Mouse (Mus musculus): ENCODE data around the gene Ifnar1. TPM values are rescaled to one million over a fixed set of nuclear protein-coding genes. Genes with fewer than 3 reads are reported as not detected.

The Ifnar1 gene
- total RNA-seq, 2 experiments from 2014 or later = 36.6 to 42.0 TPM

DNA sequence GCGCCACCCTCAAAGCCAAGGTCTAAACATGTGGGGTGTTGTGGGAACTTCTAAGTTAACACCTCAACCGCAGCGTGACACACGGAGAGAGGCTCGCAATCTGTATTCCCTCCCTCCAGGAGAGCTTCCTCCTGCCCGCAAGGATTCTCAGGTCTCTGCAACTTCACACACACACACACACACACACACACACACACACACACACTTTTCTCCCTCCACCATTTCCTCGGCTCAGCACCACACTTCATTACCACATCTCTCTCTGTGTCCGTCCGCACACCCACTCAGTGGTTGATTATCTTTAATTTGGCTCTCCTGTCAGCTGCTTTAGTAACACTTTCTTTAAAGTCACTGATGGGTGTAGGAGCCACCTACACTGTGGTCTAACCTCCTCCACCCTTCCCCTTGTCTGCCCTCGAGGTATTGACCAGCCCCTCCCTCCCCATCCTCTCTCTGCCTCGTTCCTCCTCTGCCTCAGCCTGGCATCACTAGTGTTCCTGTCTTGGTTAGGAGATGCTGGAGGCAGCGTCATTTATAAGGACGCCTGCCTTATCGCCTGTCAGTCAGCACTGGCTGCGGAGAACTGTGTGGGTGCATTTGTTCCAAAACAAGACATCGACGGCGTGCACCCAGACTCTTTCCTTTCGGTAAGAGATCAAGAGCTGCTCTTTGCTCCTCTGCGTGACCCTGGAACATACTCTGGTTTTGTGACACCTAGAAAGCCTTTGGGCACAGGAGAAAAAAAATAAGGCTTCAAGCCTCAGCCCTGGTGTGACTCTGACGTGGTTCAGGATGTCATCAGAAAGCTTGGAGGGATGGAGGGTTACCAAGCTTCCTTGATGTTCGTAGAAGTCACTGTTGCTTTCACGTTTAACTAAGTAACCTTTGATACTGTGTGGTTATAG, 48.3 kb downstream of the Ifnar1 start:
- no peak for DNase-seq
- intact Hi-C loops (cut with DNase I) = no loop called here

DNA sequence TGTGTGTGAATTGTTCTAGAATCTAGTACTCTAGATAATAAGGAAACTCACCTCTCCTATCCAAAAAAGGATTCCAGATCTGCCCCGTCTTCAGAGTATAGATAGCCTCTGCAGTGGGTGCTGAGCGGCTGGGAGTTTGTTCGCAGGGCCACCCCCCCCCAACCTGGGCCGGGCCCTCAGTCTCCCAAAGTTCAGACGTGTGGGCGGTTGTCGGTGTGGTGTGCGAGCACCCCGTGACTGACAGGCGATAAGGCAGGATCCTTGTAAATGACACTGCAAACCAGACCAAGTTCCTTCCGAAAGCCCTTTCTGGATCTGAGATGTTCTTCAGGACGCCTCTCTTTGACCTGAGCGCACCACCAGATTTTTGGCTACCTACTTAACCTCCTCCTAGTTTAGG, 49.4 kb downstream of the Ifnar1 start:
- intact Hi-C loops (cut with DNase I) = no loop called here
- DNase-seq = peak; percentile 63 to 64

- intact Hi-C loops (cut with DNase I) = no loop called here
- DNase-seq = no peak
Measured at GRCm38 (mm10) chr16:91534888-91535287, 49.9 kb downstream of the Ifnar1 start.

DNA sequence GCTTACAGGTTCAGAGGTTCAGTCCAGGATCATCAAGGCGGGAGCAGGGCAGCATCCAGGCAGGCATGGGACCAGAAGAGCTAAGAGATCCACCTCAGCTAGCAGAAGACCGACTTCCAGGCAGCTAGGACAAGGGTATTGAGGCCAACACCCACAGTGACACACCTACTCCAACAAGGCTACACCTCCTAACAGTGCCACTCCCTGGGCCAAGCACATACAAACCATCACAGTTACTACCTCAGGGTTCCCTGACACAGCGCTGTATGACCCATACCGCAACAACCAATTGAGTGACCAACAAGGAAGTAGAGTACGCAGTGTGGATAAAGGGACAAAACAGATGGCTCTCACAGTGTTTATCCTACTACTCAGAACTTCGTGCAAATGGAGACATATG, 51.3 kb downstream of the Ifnar1 start:
- DNase-seq = no peak
- intact Hi-C loops (cut with DNase I) = no loop called here

DNA sequence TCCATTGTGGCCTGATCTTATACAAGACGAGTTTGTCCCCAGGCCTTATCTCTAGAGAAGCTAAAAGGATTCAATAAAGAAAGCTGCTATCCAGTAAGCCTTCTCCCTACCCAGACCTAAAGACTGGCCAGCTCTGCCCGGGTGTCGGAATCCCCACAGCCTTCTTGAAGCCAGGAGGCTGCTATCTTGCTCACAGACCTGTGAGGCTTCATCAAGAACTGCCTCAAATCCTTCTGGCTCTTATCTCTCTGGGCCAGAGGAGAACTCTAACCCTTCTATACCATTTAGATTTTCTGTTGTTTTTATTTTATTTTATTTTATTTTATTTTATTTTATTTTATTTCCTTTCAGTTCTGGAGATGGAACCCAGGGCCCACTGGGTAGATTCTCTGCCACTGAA, 52.0 kb downstream of the Ifnar1 start:
- intact Hi-C loops (cut with DNase I) = no loop called here
- no peak for DNase-seq

DNA sequence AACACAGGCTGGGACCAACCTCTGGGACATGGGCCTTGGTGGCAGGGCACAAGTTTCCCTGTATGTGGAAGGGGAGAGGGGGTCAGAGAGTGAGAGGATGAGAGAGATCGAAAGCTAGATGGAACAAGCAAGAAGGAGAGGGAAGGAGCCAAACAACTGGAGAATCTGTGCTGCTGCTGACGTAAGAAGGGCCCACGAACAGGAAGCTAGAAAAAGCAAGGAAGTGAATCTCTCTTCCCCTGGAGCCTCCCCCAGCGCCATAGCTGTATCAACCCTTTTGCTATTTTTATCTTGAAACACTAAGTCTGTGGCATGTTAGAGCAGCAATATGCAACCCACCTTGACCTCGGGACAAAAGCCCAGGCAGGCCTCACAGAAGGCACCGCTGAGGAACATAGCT, 53.0 kb downstream of the Ifnar1 start:
- intact Hi-C loops (cut with DNase I) = no loop called here
- no peak for DNase-seq

DNA sequence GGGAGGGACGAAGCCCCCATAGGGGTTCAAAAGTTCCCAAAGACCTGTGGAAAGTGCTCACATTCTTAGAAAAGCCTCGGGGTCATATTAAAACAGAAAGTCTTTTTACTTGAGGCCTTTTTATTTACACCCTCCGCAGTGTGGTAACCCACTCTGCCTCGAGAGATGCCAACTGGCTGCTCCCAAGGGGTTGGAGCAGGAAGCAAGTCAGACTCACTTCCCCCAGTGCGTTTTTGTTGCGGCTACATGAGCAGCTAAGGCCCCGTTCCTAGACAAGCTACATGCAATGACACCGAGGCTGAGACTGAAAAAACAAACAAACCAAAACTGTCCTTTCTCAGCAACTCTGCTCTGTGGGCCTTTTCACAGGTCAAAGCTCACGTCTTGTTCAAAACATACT, 53.5 kb downstream of the Ifnar1 start:
- intact Hi-C loops (cut with DNase I) = no loop called here
- DNase-seq = no peak

DNA sequence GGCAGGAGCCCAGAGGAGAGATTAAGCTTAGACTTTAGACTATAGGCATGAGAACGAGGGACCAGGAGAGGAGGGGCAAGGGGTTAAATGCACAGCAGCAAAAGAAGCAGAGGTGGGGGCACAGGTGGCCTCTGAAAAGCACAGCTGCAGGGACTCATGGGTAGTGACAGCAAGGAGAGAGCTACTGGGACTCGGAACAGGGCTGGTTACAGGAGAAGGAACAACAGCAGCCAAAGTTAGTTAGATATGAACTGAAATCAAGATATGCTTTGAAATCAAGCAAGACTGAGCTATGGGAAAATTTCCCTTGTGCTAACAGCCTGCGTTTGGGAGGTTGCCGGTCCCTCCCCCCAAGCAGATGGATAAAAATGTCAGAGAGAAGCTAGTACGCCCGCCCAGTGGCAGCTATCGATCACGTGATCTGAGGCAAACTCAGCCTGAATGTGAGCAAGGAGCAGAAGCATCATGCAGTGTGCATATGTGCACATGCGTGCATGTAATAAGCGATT, 56.6 kb downstream of the Ifnar1 start:
- DNase-seq = peak in 1 of 2 experiments; percentile 36
- intact Hi-C loops (cut with DNase I) = no loop called here

- no peak for DNase-seq
- intact Hi-C loops (cut with DNase I) = no loop called here
Measured at GRCm38 (mm10) chr16:91543619-91544018, 58.6 kb downstream of the Ifnar1 start.

DNA sequence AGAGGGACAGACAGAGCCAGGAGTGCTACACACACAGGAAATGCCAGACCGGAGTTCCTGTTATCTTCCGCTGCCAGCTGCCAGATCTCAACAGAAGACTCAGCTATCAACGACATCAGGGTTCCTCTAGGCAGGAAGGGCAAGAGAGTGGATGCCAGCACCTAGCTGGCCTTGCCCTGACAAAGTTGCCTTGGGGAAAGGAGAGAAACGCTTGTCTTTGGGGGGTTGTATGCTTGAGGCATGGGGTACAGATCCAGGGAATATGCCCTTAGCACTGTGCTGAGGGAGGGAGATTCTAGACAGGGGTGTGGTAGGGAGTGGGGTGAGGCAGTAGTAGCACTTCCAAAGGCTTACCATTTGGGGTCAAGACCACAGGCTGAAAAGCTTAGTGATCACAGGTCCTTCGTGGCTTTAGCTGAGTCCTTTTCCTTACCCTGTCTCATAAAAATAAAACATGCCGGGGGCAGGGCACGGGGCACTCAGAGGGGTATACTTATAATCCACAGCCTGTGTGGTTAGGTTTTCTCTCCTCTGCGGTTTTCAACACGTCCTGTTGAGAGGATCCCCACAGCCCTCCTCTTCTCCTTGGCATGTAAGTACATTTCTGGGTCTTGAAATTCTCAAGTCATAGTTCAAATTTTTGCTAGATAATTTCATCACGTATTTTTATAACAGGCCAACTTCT, 60.7 kb downstream of the Ifnar1 start:
- intact Hi-C loops (cut with DNase I) = no loop called here
- DNase-seq = no peak

DNA sequence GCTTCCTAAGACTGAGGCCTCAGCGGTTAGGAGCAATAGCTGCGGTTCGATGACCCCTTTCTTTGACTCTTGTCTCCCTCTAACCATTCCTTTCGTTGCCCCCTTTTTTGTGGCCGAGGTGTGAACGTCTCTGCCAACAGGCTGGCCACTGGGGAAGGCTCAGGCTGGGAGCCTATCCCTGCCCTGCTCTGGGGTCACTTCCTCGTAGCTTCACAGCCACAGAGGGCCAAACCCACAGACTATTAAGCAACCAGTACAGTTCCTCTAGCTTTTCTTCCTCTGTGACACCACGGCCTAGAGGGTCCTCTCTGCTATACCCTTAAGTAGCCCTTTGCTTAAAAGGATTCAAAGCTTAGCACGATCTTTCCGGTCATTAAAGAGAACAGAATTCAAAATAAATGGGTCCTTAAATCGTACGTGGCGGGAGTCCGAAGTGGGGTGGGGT, 61.4 kb downstream of the Ifnar1 start:
- peak; percentile 43 to 47 for DNase-seq
- intact Hi-C loops (cut with DNase I) = no loop called here

- peak; percentile 79 to 81 for DNase-seq
- intact Hi-C loops (cut with DNase I) = no loop called here
Measured at GRCm38 (mm10) chr16:91546836-91547741, 62.1 kb downstream of the Ifnar1 start, which contains the start of gene Ifngr2. TSS of gene Ifngr2 (plus strand) at chr16:91547072.

DNA sequence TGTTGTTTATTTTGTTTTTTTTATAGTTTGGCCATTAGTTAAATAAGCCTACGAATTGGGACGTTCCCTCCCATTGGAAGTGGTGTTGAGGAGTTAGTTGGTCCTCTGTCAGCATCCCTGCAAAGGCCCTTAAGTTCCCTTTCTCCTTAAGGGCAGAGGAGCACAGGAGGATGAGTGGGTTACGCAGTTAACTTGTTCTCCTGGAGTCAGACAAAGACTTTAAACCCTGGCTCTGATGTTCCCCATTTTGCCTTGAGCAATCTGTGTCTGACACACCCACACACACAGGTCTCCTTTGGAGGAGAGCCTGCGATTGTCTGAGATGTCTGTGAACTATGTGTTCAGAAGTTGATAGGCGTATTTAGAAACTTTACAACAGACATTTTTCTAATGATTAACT, 62.9 kb downstream of the Ifnar1 start:
- no peak for DNase-seq
- intact Hi-C loops (cut with DNase I) = no loop called here

GRCm38 (mm10) chr16:91548586-91548985, 63.5 kb downstream of the Ifnar1 start:
- DNase-seq = no peak
- intact Hi-C loops (cut with DNase I) = no loop called here

- intact Hi-C loops (cut with DNase I) = no loop called here
- no peak for DNase-seq
Measured at GRCm38 (mm10) chr16:91548996-91549395, 64.0 kb downstream of the Ifnar1 start.

- DNase-seq = no peak
- intact Hi-C loops (cut with DNase I) = no loop called here
Measured at GRCm38 (mm10) chr16:91549616-91550015, 64.6 kb downstream of the Ifnar1 start.

- intact Hi-C loops (cut with DNase I) = no loop called here
- DNase-seq = no peak
Measured at GRCm38 (mm10) chr16:91551081-91551524, 66.1 kb downstream of the Ifnar1 start.

DNA sequence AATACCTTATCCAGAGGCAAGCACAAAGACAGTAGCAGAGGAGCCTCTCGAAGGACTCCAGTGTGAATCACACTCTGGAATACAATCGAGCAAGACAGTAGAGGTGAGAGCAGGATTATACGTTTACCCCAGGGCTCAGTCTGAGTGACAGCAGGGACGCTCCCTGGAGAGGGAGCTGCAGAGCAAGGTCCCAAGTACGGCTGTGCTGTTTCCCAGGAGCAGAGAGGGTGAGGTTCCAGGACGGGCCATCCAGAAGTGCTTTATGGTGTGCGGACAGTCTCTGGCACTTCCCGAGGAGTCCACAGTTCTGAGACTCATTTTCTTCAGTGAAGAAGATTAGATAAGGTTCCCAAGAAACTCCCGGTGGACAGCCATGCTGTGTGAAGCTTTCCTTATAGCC, 67.0 kb downstream of the Ifnar1 start:
- intact Hi-C loops (cut with DNase I) = no loop called here
- no peak for DNase-seq

GRCm38 (mm10) chr16:91553625-91554024, 68.6 kb downstream of the Ifnar1 start:
- peak; percentile 35 to 54 for DNase-seq

DNA sequence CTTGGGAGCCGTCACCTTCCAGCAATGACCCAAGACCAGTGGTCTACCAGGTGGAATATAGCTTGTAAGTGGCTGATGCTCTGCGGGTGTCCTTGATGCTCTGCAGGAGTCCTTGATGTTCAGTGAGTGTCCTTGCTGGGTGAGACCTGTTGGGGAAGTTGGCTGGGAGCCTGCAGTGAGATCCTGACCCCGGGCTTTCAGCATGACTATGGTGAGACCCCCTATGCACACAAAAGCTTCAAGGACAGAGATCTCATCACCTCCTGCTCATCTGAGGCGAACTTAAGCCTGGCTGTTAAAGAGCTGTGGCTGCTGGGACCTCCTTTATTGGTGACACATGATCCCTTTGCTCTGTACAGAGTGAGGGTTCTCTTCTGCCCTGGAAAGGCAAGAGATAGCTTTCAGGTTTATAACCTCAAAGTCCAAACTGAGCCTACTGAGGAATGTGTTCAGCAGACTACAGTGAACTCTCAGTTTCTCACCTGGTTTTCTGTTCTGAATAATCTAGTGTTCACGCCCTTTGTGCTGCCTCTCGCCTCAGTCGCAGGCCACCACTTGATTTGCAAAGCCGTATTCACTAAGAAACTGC, 70.1 kb downstream of the Ifnar1 start:
- no peak for DNase-seq
- intact Hi-C loops (cut with DNase I) = no loop called here

More at GRCm38 (mm10) chr16:91553625-91554024, 68.6 kb downstream of the Ifnar1 start:
- intact Hi-C loops (cut with DNase I) = no loop called here
